Mouse (Mus musculus) ES-E14 (cell line): ENCODE measurements around the gene Pclo.

Experiments
- CHD2 ChIP-seq: IDR thresholded peaks from 2 replicates; pipeline ENCODE4 v1.6.1; 2014; ENCODE audit warnings: mild to moderate bottlenecking, low read depth, low read length, inconsistent platforms
- ZNF384 ChIP-seq: IDR thresholded peaks from 2 replicates; pipeline ENCODE4 v1.6.1; 2012; ENCODE audit warnings: low read depth, low read length, inconsistent platforms

GRCm38 (mm10) chr5:14793891-14794290, 279.2 kb downstream of the Pclo start:
- TF ChIP-seq ZNF384 (no peak), CHD2 (no peak)
